Comparison of ENCODE assay signal across 8 mouse cellular contexts in the genomic region with DNA sequence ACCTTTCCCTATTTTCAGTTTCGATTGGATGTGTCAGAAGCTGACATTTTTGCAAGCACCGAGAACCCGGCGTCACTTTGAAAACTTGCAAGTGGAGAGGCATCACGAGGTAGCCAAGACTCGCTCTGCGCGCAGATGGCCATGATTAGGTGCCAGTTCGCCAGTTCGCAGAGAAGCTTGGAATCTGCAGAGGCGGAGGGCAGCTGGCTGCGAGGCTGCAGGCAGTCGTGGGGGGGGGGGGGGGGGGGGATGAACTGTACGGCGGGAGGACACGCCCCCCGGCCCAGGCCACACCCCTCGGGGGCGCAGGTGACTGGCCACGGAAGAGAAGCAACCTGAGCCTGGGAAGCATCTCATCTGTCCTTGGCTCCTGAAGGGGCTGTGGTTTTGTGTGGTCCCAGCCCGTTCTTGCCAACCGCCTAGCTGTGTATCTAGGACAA.
DNase-seq lines count a peak whose midpoint lies in the region; ATAC-seq and TF ChIP-seq lines count a peak whose summit lies in the region.

No protein-coding gene starts in this region.

- WGBS in thymus, adult 2 months, result 6% methylated on average over 21 of the region's 22 CpGs
- WGBS in intestine, embryonic 14.5 days, result 4% methylated on average over 20 of the region's 22 CpGs
- 15% methylated on average over 21 of the region's 22 CpGs for WGBS in macrophage (ENCODE audit: missing documents)
- 4% methylated on average over 18 of the region's 22 CpGs for WGBS in stomach, embryonic 15.5 days

- H3K4me3 ChIP-seq in thymus, adult 2 months (ENCODE audit: control insufficient read depth, insufficient read depth, low read length), result no peak overlapping the region
- H3K4me3 ChIP-seq in intestine, embryonic 14.5 days (ENCODE audit: low read depth, low read length), result peak overlapping the region; percentile 6
- H3K4me3 ChIP-seq in macrophage (ENCODE audit: inconsistent target), result peak overlapping the region; percentile 25
- peak overlapping the region; percentile 25 for H3K4me3 ChIP-seq in stomach, embryonic 15.5 days (replicated peaks)

- peaks cover 5% of the 10 kb centered on the region; the same call in 1 of the 2 replicates for H3K4me1 ChIP-seq in thymus, adult 2 months (replicated peaks; ENCODE audit: control insufficient read depth, insufficient read depth, low read length)
- 0 out of 2 replicates have a peak, but pooled peaks cover 3% of the 10 kb centered on the region for H3K4me1 ChIP-seq in intestine, embryonic 14.5 days (replicated peaks; ENCODE audit: control insufficient read depth, insufficient read depth, low read length)
- no peaks in the 10 kb centered on the region for H3K4me1 ChIP-seq in stomach, embryonic 15.5 days

- H3K9me3 ChIP-seq in intestine, embryonic 14.5 days (ENCODE audit: control insufficient read depth, low read length), result no peaks in the 10 kb centered on the region
- H3K9me3 ChIP-seq in stomach, embryonic 15.5 days, result no peaks in the 10 kb centered on the region

- H3K27me3 ChIP-seq in thymus, adult 2 months (ENCODE audit: control insufficient read depth, insufficient read depth, low read length), result no peaks in the 10 kb centered on the region; the same call in 1 of the 2 replicates
- 0 out of 2 replicates have a peak, but pooled peaks cover 2% of the 10 kb centered on the region for H3K27me3 ChIP-seq in intestine, embryonic 14.5 days (replicated peaks; ENCODE audit: control insufficient read depth, insufficient read depth, low read length)
- 0 out of 2 replicates have a peak, but pooled peaks cover 3% of the 10 kb centered on the region for H3K27me3 ChIP-seq in stomach, embryonic 15.5 days (replicated peaks)

- DNase-seq in frontal cortex, adult 2 months (ENCODE audit: extremely low spot score in 1 of 2, low spot score in 1 of 2), result peak; percentile 9 to 45
- no peak for DNase-seq in frontal cortex, postnatal 14 days (ENCODE audit: low spot score in 2 of 2)
- DNase-seq in thymus, adult 2 months, result peak; percentile 7
- no peak for DNase-seq in thymus, postnatal 0 days (ENCODE audit: low spot score)
- no peak for DNase-seq in intestine, embryonic 14.5 days (ENCODE audit: low spot score)
- DNase-seq in T-cell, adult 2 months (ENCODE audit: low spot score), result no peak

- ATAC-seq in intestine, embryonic 14.5 days (replicated peaks; ENCODE audit: low FRiP score, low TSS enrichment, low read depth), result no peak
- no peak for ATAC-seq in stomach, embryonic 15.5 days (ENCODE audit: insufficient read depth, low FRiP score, low read depth)

- no peak for TF ChIP-seq CTCF in thymus, adult 2 months (IDR thresholded peaks at IDR 0.05; ENCODE audit: borderline replicate concordance, control insufficient read depth, extremely low read depth, insufficient read depth, low read length, poor library complexity)

- no peak for TF ChIP-seq POLR2A in thymus, adult 2 months (IDR thresholded peaks at IDR 0.05; ENCODE audit: control insufficient read depth, extremely low read depth, insufficient read depth, low read length, poor library complexity)

- H3K36me3 ChIP-seq in thymus, adult 2 months (ENCODE audit: control insufficient read depth, insufficient read depth, low read length), result no peaks in the 10 kb centered on the region
- no peaks in the 10 kb centered on the region for H3K36me3 ChIP-seq in intestine, embryonic 14.5 days (ENCODE audit: control insufficient read depth, insufficient read depth, low read length)
- no peaks in the 10 kb centered on the region for H3K36me3 ChIP-seq in macrophage (ENCODE audit: inconsistent target)
- H3K36me3 ChIP-seq in stomach, embryonic 15.5 days, result no peaks in the 10 kb centered on the region

- peak overlapping the region; percentile 47 for H3K4me2 ChIP-seq in intestine, embryonic 14.5 days (ENCODE audit: low read length)
- peak overlapping the region; percentile 48 for H3K4me2 ChIP-seq in stomach, embryonic 15.5 days

- no peak overlapping the region for H3K27ac ChIP-seq in thymus, adult 2 months (ENCODE audit: control insufficient read depth, insufficient read depth, low read length)
- no peak overlapping the region for H3K27ac ChIP-seq in intestine, embryonic 14.5 days (ENCODE audit: low read depth)
- H3K27ac ChIP-seq in macrophage, result no peak overlapping the region
- H3K27ac ChIP-seq in stomach, embryonic 15.5 days, result no peak overlapping the region

- no peaks in the 10 kb centered on the region for H3K79me2 ChIP-seq in macrophage (ENCODE audit: inconsistent target)

- no peak overlapping the region for H3K9ac ChIP-seq in intestine, embryonic 14.5 days (ENCODE audit: low read length)
- no peak overlapping the region for H3K9ac ChIP-seq in stomach, embryonic 15.5 days

Comparison
In these comparisons a context has a peak if more than half of its experiments do, and no peak if none do; other contexts are left out.
1. DNase-seq: peak in frontal cortex, adult 2 months (2 of 2) and thymus, adult 2 months (single experiment); none in frontal cortex, postnatal 14 days (0 of 2), thymus, postnatal 0 days (single experiment), intestine, embryonic 14.5 days (single experiment) and T-cell, adult 2 months (single experiment).